Mouse (Mus musculus) heart, adult 2 months (tissue): ENCODE measurements around the gene Pdzd8. TPM values are rescaled to one million over a fixed set of nuclear protein-coding genes. Genes with fewer than 3 reads are reported as not detected.
A peak's percentile ranks its signal among the peaks of the same experiment; 100 is the strongest.

Experiments used
- DNase-seq, 2 experiments: peaks; one replicate each; pipeline ENCODE4 v3.0.0; 2021
- H3K27ac ChIP-seq: fragments of 200-600 bp; 2 replicates; pipeline ENCODE4 v1.8.1; 2022
- H3K27me3 ChIP-seq: fragments of 200-500 bp; 2 replicates; pipeline ENCODE4 v1.6.1; 2012; ENCODE audit warnings: mild to moderate bottlenecking, low read length, inconsistent platforms, mixed read lengths; ENCODE audit not compliant: control insufficient read depth, insufficient read depth
- H3K36me3 ChIP-seq: fragments of 200-500 bp; 2 replicates; pipeline ENCODE4 v1.6.1; 2012; ENCODE audit warnings: low read length, inconsistent platforms; ENCODE audit not compliant: control insufficient read depth, insufficient read depth
- H3K4me1 ChIP-seq: fragments of 200-500 bp; 2 replicates; pipeline ENCODE4 v1.6.1; 2011; ENCODE audit warnings: low read length; ENCODE audit not compliant: control insufficient read depth, insufficient read depth
- H3K4me3 ChIP-seq: fragments of 200-600 bp; 2 replicates; pipeline ENCODE4 v1.8.1; 2022
- H3K79me2 ChIP-seq: fragments of 200-500 bp; replicated peaks from 2 replicates; pipeline ENCODE4 v1.6.1; 2012; ENCODE audit warnings: mild to moderate bottlenecking, inconsistent platforms, low read length, moderate library complexity, mixed read lengths; ENCODE audit not compliant: control insufficient read depth, insufficient read depth
- H3K9ac ChIP-seq: fragments of 200-500 bp; 2 replicates; pipeline ENCODE4 v1.6.1; 2012; ENCODE audit warnings: low read depth, mild to moderate bottlenecking, control low read depth, inconsistent platforms, low read length, mixed read lengths
- CTCF ChIP-seq: fragments of 200-600 bp; IDR thresholded peaks from 2 replicates; pipeline ENCODE4 v1.8.1; 2022; ENCODE audit warnings: antibody characterized with exemption, mild to moderate bottlenecking, moderate library complexity
- EP300 ChIP-seq: fragments of 200-500 bp; IDR thresholded peaks from 2 replicates; pipeline ENCODE4 v1.6.1; 2011; ENCODE audit warnings: low read depth, low read length, control low read depth; ENCODE audit not compliant: insufficient read depth
- POLR2A ChIP-seq: fragments of 200-500 bp; IDR thresholded peaks from 2 replicates; pipeline ENCODE4 v1.6.1; 2011; ENCODE audit warnings: mild to moderate bottlenecking, low read depth, low read length, control low read depth; ENCODE audit not compliant: insufficient read depth
- WGBS: fragments of 180-500 bp; shearing (Covaris S2); methylation state at CpG from one replicate; pipeline ENCODE4 v1.1.7; 2018; 5-methylcytosine and 5-hydroxymethylcytosine counted together
- intact Hi-C: fragments of 180-260 bp; cut with DNase I; formaldehyde crosslinking; loops from one replicate; pipeline ENCODE4 v1.15.1; 2025
- polyA plus RNA-seq: library from polyadenylated mRNA; depleted of rRNA; stranded (reverse); fragments of >200 nt; gene quantifications from 2 replicates; pipeline ENCODE4 v1.2.3, GENCODE M21; 2012; rRNA removed
- total RNA-seq, 2 experiments: library from RNA; stranded (reverse); gene quantifications; 2 replicates each; pipeline ENCODE4 v1.2.3; 2021

Gene Pdzd8
- total and polyA plus RNA-seq, 3 experiments, result 3.6 to 26.3 (median 23.1) TPM

DNA sequence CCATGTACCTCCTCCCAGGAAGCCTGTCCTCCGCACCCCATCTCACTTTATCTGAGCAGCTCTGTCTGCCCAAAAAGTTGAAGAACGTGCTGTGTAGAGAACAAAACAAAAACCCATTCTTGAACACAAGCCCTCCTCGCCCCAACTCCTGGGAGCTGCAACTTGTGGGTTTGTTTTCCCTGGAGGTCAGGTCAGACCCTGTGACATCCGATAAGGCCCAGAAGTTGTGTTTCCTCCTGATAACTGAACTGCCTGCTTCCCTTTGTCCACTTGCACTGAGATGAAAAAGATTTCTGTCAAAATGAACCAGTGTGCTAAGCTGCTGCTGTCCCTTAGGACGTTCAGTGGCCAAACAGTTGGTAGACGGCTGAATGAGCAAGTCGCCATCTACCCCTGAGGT, 84.0 kb downstream of the Pdzd8 start:
- H3K36me3 ChIP-seq, result no peaks in the 10 kb centered on the region
- intact Hi-C loops, result no loop called here
- H3K27me3 ChIP-seq, result peaks cover 11% of the 10 kb centered on the region
- TF ChIP-seq POLR2A (no peak), EP300 (no peak), CTCF (no peak)
- no peak overlapping the region for H3K27ac ChIP-seq
- no peak overlapping the region for H3K9ac ChIP-seq
- WGBS, result 38% methylated on average over 7 of the region's 7 CpGs
- no peaks in the 10 kb centered on the region for H3K79me2 ChIP-seq
- no peak for DNase-seq
- H3K4me3 ChIP-seq, result no peak overlapping the region
- no peaks in the 10 kb centered on the region for H3K4me1 ChIP-seq

DNA sequence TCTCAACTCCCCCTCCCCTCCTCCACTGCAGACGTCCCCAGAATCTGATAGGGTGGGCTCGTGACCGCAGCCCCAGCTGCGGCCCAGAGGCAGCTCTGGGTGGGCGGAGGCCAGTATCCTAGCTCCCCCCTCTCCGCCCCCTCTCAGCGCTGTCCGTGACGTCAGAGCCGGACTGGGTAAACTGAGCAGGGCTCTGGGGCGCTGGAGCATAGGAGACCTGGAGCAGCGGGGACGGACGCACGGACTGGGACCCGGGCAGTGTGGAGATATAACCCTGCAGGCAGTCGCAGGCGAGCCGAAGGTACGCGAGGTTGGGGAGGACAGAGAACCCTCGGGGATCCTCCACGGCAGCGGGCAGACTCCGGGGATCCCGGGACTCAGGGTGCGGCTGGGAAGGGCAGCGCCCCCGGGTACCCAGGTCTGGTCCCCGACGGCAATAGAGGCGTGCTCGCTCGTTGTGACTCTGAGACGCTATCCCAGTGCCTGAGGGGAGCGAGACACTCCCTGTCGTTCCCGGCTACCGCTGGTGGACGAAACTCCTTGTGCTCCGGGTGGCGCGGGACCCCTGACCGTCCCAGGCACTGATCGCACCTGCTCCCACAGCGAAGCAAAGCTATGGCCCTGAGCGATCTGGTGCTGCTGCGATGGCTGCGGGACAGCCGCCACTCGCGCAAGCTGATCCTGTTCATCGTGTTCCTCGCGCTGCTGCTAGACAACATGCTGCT, 84.7 kb downstream of the Pdzd8 start, which contains the start of gene Slc18a2:
Gene Slc18a2, plus strand, starts transcription at position 179 of the 725 bp plus-strand sequence.
- Histone ChIP-seq H3K79me2 (no peaks in the 10 kb centered on the region), H3K36me3 (no peaks in the 10 kb centered on the region), H3K27ac (no peak within 1 kb of the TSS), H3K9ac (no peak within 1 kb of the TSS), H3K4me3 (peak within 1 kb of the TSS; percentile 12; the same call in 1 of the 2 replicates), H3K4me1 (no peaks in the 10 kb centered on the region), H3K27me3 (peaks cover 12% of the 10 kb centered on the region)
- intact Hi-C loops, result no loop called here
- TF ChIP-seq EP300 (no peak), CTCF (no peak), POLR2A (no peak)
- DNase-seq, result no peak
- WGBS, result 3% methylated on average over 55 of the region's 55 CpGs

DNA sequence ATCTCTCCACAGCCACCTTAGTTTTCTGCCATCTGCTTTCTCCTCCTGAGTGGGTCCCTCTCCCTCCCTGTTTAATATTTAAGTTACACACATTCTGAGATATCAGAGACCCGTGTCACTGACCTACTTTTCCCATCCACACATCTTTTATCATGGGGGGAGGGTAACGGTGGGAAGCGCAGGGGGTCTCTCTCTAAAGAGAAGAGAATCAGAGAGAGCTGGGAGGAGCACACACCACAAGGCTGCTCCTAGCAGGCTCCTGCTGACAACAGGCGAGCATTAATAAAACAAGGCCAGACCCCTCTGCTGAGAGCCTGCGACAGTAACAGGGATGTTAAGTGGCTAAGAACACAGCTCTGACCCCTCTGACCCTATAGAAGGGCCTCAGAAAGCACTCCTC, 85.9 kb downstream of the Pdzd8 start:
- 72% methylated on average over 5 of the region's 5 CpGs for WGBS
- no peak for DNase-seq
- Histone ChIP-seq H3K79me2 (no peaks in the 10 kb centered on the region), H3K27ac (no peak overlapping the region), H3K4me1 (no peaks in the 10 kb centered on the region), H3K36me3 (no peaks in the 10 kb centered on the region), H3K4me3 (no peak overlapping the region), H3K9ac (no peak overlapping the region), H3K27me3 (peaks cover 12% of the 10 kb centered on the region)
- no peak for TF ChIP-seq CTCF
- TF ChIP-seq POLR2A, result no peak
- no peak for TF ChIP-seq EP300
- intact Hi-C loops, result no loop called here

DNA sequence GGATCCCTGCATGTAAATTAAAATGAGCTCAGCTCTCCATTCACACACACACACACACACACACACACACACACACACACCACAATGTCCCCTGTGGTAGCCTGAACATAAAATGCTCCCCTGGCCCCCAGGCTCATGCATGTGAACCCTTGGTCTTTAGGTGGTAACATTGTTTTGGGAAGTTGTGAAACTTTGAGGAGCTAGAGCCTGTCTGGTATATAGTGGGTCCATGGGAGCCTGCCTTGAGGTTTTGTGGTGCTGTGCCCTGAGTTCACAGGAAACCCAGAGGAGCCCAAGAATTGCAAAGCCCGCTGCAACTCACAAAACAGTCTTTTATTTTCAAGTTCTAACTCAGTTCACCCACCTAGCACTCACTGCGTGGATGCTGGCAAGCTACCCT, 92.9 kb downstream of the Pdzd8 start:
- WGBS, result 72% methylated on average over 2 of the region's 2 CpGs

DNA sequence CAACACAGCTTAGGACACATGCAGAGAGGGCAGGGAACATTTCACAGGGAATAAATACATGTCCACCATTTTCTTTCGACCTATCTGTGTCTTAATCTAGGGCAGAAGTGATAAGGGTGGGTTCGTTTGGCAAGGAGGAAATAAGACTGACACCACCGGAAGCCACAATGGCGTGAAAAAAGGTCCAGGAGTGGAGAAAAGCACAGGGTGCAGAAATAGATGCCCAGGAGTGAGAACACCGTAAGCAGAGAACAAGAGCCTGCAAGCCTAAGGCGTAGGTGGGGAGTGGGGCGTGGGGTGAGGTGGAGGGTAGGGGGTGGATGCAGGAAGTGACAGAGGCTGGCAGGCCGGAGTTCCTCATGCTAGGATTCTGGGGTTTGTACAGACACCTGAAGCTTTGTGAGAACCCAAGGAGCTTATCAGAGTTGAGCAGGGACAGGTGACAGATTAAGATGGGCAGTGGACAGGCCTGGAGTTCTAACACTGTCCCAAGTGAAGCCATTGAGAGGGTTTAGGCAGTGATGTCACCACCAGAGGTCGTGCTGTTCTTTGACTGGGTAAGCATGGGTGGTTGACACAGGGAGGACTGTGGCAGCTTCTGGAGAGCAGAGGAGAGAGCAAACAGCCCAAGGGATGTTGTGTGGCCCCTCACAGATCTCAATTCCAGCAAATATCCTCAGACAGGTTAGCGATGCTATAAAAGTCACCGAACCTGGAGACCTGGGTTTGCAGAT, 96.9 kb downstream of the Pdzd8 start:
- intact Hi-C loops, result no loop called here
- WGBS, result 65% methylated on average over 11 of the region's 11 CpGs
- Histone ChIP-seq H3K79me2 (no peaks in the 10 kb centered on the region), H3K27ac (no peak overlapping the region), H3K9ac (no peak overlapping the region), H3K4me3 (no peak overlapping the region), H3K4me1 (no peaks in the 10 kb centered on the region), H3K36me3 (no peaks in the 10 kb centered on the region), H3K27me3 (no peaks in the 10 kb centered on the region; the same call in 1 of the 2 replicates)
- TF ChIP-seq CTCF (no peak), EP300 (no peak), POLR2A (no peak)
- DNase-seq, result no peak

More for the DNA sequence above, 92.9 kb downstream of the Pdzd8 start:
- Histone ChIP-seq H3K27ac (no peak overlapping the region), H3K36me3 (no peaks in the 10 kb centered on the region), H3K79me2 (no peaks in the 10 kb centered on the region), H3K9ac (no peak overlapping the region), H3K4me1 (no peaks in the 10 kb centered on the region), H3K4me3 (no peak overlapping the region), H3K27me3 (0 out of 2 replicates have a peak, but pooled peaks cover 1% of the 10 kb centered on the region)
- intact Hi-C loops, result no loop called here
- TF ChIP-seq CTCF, result no peak
- TF ChIP-seq POLR2A, result no peak
- TF ChIP-seq EP300, result no peak
- no peak for DNase-seq

DNA sequence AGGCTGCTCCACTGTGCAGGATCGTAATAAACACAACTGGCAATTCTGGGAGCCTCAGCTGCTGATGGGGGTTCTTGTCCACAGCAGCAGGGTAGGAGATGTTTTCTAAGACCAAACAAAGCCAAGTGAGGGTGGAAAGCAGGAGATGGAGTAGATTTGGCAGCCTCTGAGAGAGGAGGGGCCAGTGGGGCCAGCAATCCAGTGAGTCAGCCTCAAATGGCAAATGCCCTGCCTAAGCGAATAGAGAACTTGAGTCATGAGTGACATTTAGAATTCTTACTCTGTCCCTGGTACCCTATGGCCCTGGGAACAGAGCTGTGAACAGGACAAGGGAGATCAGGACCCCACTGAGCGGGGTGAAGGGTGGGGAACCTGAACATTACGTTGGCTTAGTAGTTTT, 97.4 kb downstream of the Pdzd8 start:
- intact Hi-C loops, result no loop called here
- Histone ChIP-seq H3K27me3 (no peaks in the 10 kb centered on the region; the same call in 1 of the 2 replicates), H3K79me2 (no peaks in the 10 kb centered on the region), H3K4me3 (no peak overlapping the region), H3K9ac (no peak overlapping the region), H3K4me1 (no peaks in the 10 kb centered on the region), H3K36me3 (no peaks in the 10 kb centered on the region), H3K27ac (no peak overlapping the region)
- DNase-seq, result no peak
- TF ChIP-seq CTCF (no peak), EP300 (no peak), POLR2A (no peak)
- WGBS, result 85% methylated on average over 4 of the region's 4 CpGs

Other genes with a start within 250 kb of the Pdzd8 start
- not detected for gene Vax1, start 175.7 kb downstream of the Pdzd8 start, total RNA-seq
- gene Vax1, start 175.7 kb downstream of the Pdzd8 start, polyA plus RNA-seq, result not detected in 2 replicates
- gene Kcnk18, start 126.6 kb downstream of the Pdzd8 start, total RNA-seq, result not detected
- not detected in 2 replicates for gene Kcnk18, start 126.6 kb downstream of the Pdzd8 start, polyA plus RNA-seq
- gene Slc18a2, start 84.9 kb downstream of the Pdzd8 start, total RNA-seq, result under 1 TPM; 0.80 to 0.94 TPM
- 0.61 and 0.94 TPM in 2 replicates for gene Slc18a2, start 84.9 kb downstream of the Pdzd8 start, polyA plus RNA-seq
- gene Rps12-ps3, start 23.5 kb downstream of the Pdzd8 start, total RNA-seq, result 100 to 1,000 TPM; 251 to 301 TPM
- 728 and 927 TPM in 2 replicates for gene Rps12-ps3, start 23.5 kb downstream of the Pdzd8 start, polyA plus RNA-seq
- gene Emx2, start 112.6 kb upstream of the Pdzd8 start, total RNA-seq, result not detected
- gene Emx2, start 112.6 kb upstream of the Pdzd8 start, polyA plus RNA-seq, result not detected in 2 replicates